Mouse (Mus musculus) forebrain, postnatal 0 days (tissue): Measurements from ENCODE around the gene Cluap1. TPM values are rescaled to one million over a fixed set of nuclear protein-coding genes. Genes with fewer than 3 reads are reported as not detected.

Experiments used
- ATAC-seq: fragments of 200-750 bp; cut with Nextera tagmentation; 2 replicates; pipeline ENCODE4 v1.8.0; 2017; ENCODE audit warnings: mild to moderate bottlenecking, moderate library complexity
- DNase-seq: peaks from one replicate; pipeline ENCODE4 v3.0.0-alpha.2; 2015
- H3K27ac ChIP-seq: fragments of 300-500 bp; sonication (generic); 2 replicates; pipeline ENCODE4 v1.5.1; 2014; ENCODE audit warnings: low read depth, mild to moderate bottlenecking, antibody characterized with exemption, low read length, moderate library complexity, mixed read lengths
- H3K27me3 ChIP-seq: fragments of 300-500 bp; sonication (generic); 2 replicates; pipeline ENCODE4 v1.6.1; 2014; ENCODE audit warnings: mild to moderate bottlenecking, low read length, mixed read lengths; ENCODE audit not compliant: insufficient read depth
- H3K36me3 ChIP-seq: fragments of 300-500 bp; sonication (generic); 2 replicates; pipeline ENCODE4 v1.6.1; 2014; ENCODE audit warnings: mild to moderate bottlenecking, moderate library complexity; ENCODE audit not compliant: insufficient read depth
- H3K4me1 ChIP-seq: fragments of 300-500 bp; sonication (generic); 2 replicates; pipeline ENCODE4 v1.6.1; 2014; ENCODE audit warnings: antibody characterized with exemption; ENCODE audit not compliant: insufficient read depth
- H3K4me2 ChIP-seq: fragments of 300-500 bp; sonication (generic); 2 replicates; pipeline ENCODE4 v1.6.1; 2014; ENCODE audit warnings: low read depth, mild to moderate bottlenecking, moderate library complexity
- H3K4me3 ChIP-seq: fragments of 300-500 bp; sonication (generic); 2 replicates; pipeline ENCODE4 v1.5.1; 2014; ENCODE audit warnings: low read depth, low read length, mixed read lengths
- H3K9ac ChIP-seq: fragments of 300-500 bp; sonication (generic); 2 replicates; pipeline ENCODE4 v1.6.1; 2014; ENCODE audit warnings: mild to moderate bottlenecking
- H3K9me3 ChIP-seq: fragments of 300-500 bp; sonication (generic); 2 replicates; pipeline ENCODE4 v1.6.1; 2016; ENCODE audit warnings: low read length
- CTCF ChIP-seq: sonication (generic); IDR thresholded peaks from 2 replicates; pipeline ENCODE4 v1.5.1; 2016; ENCODE audit warnings: antibody characterized with exemption, control low read depth, low read depth
- WGBS: fragments of 180-500 bp; shearing (Covaris S2); extraction: QIAGEN DNeasy Blood & Tissue Kit; methylation state at CpG from one replicate; pipeline ENCODE4 v1.1.7; 2014; 5-methylcytosine and 5-hydroxymethylcytosine counted together
- polyA plus RNA-seq: library from polyadenylated mRNA; unstranded; fragments of >200 nt; fragmentation: Nextera tagmentation; extraction: Ambion mirVana; gene quantifications from 2 replicates; pipeline ENCODE4 v1.2.1, GENCODE M21; 2015
- total RNA-seq: library from RNA; depleted of rRNA; stranded (reverse); fragments of >200 nt; gene quantifications from 2 replicates; pipeline ENCODE4 v1.2.3, GENCODE M21; 2014

Gene Cluap1
- total and polyA plus RNA-seq, 2 experiments from 2014 or later: 36.9 to 45.2 TPM

- H3K4me1 ChIP-seq: peaks cover 10% of the 10 kb centered on the region; the same call in 1 of the 2 replicates
- H3K27ac ChIP-seq: peak overlapping the region; percentile 95
- DNase-seq (no peak), ATAC-seq (no peak; the same call in 1 of the 2 replicates)
- TF ChIP-seq CTCF: no peak
- peak overlapping the region; percentile 68 for H3K4me2 ChIP-seq
- no peaks in the 10 kb centered on the region for H3K9me3 ChIP-seq
- 2% methylated on average over 10 of the region's 10 CpGs for WGBS
- H3K36me3 ChIP-seq: no peaks in the 10 kb centered on the region
- H3K9ac ChIP-seq: peak overlapping the region; percentile 90
- H3K27me3 ChIP-seq: no peaks in the 10 kb centered on the region
- peak overlapping the region; percentile 90 for H3K4me3 ChIP-seq
Measured at GRCm38 (mm10) chr16:3885065-3885670, 23.4 kb upstream of the Cluap1 start.

DNA sequence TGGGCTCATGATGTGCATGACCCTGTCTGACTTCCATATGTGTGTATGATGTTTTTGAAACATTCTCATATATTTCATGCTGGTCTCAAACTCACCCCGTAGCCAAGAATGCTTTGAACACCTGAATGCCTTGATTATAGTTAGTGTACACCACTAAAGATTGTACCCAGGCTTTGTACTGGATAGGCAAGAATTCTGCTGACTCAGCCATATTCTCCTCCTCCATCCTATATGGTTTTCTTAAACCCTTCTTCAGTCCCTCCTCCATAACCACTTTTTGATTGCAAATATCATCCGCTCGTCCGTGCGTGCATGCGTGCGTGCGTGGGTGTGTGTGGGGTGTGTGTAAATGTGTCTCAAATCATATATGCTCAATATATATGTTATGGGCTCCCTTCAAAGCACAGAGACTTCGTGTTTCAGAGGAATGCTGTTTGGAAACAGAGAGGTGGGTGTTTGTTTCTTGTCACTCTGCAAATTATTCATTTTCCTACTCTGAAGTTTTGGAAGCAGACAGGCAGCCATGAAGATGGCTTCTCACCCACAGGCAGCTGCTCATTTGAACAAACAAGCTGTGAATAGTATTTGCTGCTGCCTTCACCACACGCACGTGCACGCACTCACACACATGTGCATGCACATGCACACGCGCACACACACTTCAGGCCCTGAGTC is 16.8 kb upstream of the Cluap1 start:
- H3K9ac ChIP-seq: no peak overlapping the region
- H3K27me3 ChIP-seq: no peaks in the 10 kb centered on the region
- ATAC-seq (no peak), DNase-seq (no peak)
- no peaks in the 10 kb centered on the region for H3K4me1 ChIP-seq
- peaks cover 14% of the 10 kb centered on the region; the same call in 1 of the 2 replicates for H3K36me3 ChIP-seq
- no peak overlapping the region for H3K4me3 ChIP-seq
- 93% methylated on average over 14 of the region's 14 CpGs for WGBS
- H3K9me3 ChIP-seq: no peaks in the 10 kb centered on the region
- H3K4me2 ChIP-seq: no peak overlapping the region
- no peak for TF ChIP-seq CTCF
- H3K27ac ChIP-seq: no peak overlapping the region

GRCm38 (mm10) chr16:3893739-3894138 is 14.9 kb upstream of the Cluap1 start:
- H3K27ac ChIP-seq: no peak overlapping the region
- no peak overlapping the region for H3K4me3 ChIP-seq
- 70% methylated on average over 3 of the region's 3 CpGs for WGBS
- no peak overlapping the region for H3K4me2 ChIP-seq
- H3K9me3 ChIP-seq: no peaks in the 10 kb centered on the region
- peaks cover 26% of the 10 kb centered on the region for H3K36me3 ChIP-seq
- H3K9ac ChIP-seq: no peak overlapping the region
- no peak for TF ChIP-seq CTCF
- DNase-seq (no peak), ATAC-seq (no peak)
- no peaks in the 10 kb centered on the region for H3K4me1 ChIP-seq
- H3K27me3 ChIP-seq: no peaks in the 10 kb centered on the region

GRCm38 (mm10) chr16:3895173-3895792 is 13.3 kb upstream of the Cluap1 start:
- Histone ChIP-seq H3K4me1 (no peaks in the 10 kb centered on the region), H3K4me3 (no peak overlapping the region), H3K9ac (no peak overlapping the region), H3K27ac (peak overlapping the region; percentile 10; the same call in 1 of the 2 replicates), H3K4me2 (no peak overlapping the region), H3K36me3 (peaks cover 42% of the 10 kb centered on the region), H3K27me3 (no peaks in the 10 kb centered on the region), H3K9me3 (no peaks in the 10 kb centered on the region)
- ATAC-seq: no peak
- TF ChIP-seq CTCF: no peak
- WGBS: 84% methylated on average over 9 of the region's 9 CpGs
- DNase-seq: no peak

GRCm38 (mm10) chr16:3896046-3896445 is 12.6 kb upstream of the Cluap1 start:
- H3K4me1 ChIP-seq: no peaks in the 10 kb centered on the region

GRCm38 (mm10) chr16:3896553-3896952 is 12.0 kb upstream of the Cluap1 start:
- TF ChIP-seq CTCF: no peak
- Histone ChIP-seq H3K4me3 (no peak overlapping the region), H3K4me1 (no peaks in the 10 kb centered on the region), H3K9ac (no peak overlapping the region), H3K9me3 (no peaks in the 10 kb centered on the region), H3K4me2 (no peak overlapping the region), H3K27me3 (no peaks in the 10 kb centered on the region), H3K36me3 (peaks cover 55% of the 10 kb centered on the region), H3K27ac (no peak overlapping the region)
- ATAC-seq (no peak), DNase-seq (no peak)
- 77% methylated on average over 1 of the region's 1 CpGs for WGBS

More at GRCm38 (mm10) chr16:3896046-3896445, 12.6 kb upstream of the Cluap1 start:
- Histone ChIP-seq H3K9ac (no peak overlapping the region), H3K4me3 (no peak overlapping the region), H3K27me3 (no peaks in the 10 kb centered on the region), H3K9me3 (no peaks in the 10 kb centered on the region), H3K27ac (no peak overlapping the region), H3K4me2 (no peak overlapping the region), H3K36me3 (peaks cover 49% of the 10 kb centered on the region)
- 90% methylated on average over 6 of the region's 6 CpGs for WGBS
- ATAC-seq: no peak
- no peak for DNase-seq
- TF ChIP-seq CTCF: no peak

DNA sequence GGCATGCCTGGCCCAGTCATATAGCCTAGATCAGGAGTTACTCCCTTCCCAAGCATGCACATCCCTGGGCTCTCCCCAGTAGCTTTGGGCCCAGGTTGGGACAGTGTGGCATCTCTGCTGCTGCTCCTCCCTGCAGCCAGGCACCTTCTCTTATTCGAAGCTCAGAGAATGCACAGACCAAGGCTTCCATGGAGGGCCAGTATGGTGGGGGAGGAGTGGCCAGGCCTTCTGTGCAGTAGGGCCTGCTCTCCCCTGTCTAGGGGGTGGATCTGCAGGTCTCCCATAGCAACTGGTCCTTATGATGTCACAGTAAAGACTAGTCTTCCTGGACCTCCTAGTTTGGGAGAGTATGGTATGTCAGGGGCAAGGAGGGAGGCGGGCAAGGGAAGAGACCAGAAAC is 1.1 kb upstream of the Cluap1 start:
- DNase-seq (no peak), ATAC-seq (no peak)
- peaks cover 40% of the 10 kb centered on the region for H3K36me3 ChIP-seq
- peaks cover 7% of the 10 kb centered on the region; the same call in 1 of the 2 replicates for H3K4me1 ChIP-seq
- H3K9ac ChIP-seq: no peak overlapping the region
- H3K27me3 ChIP-seq: no peaks in the 10 kb centered on the region
- H3K4me3 ChIP-seq: no peak overlapping the region
- H3K27ac ChIP-seq: no peak overlapping the region
- no peaks in the 10 kb centered on the region for H3K9me3 ChIP-seq
- TF ChIP-seq CTCF: no peak
- 66% methylated on average over 2 of the region's 2 CpGs for WGBS
- H3K4me2 ChIP-seq: 0 out of 2 replicates have a peak overlapping the region, but pooled peaks have one; percentile 81
